Mouse (Mus musculus) G1E (cell line): ENCODE measurements at regions not wholly inside any gene's neighbourhood (a gene's known extent, or its start where the extent isn't known, plus 50 kb on each side); places are given as distances from the start of the nearest gene placed in this dataset.

ENCODE experiments used
- ATAC-seq: 2 replicates; pipeline ENCODE4 v1.8.0; 2016; ENCODE audit warnings: mild to moderate bottlenecking; ENCODE audit not compliant: insufficient number of reproducible peaks, poor library complexity, low FRiP score, severe bottlenecking; ENCODE audit errors: extremely low read depth
- DNase-seq: peaks from one replicate; pipeline ENCODE4 v3.0.0; 2012; ENCODE audit warnings: low spot score
- H3K27me3 ChIP-seq: 2 replicates; pipeline ENCODE4 v1.6.1; 2012; ENCODE audit warnings: mild to moderate bottlenecking, low read length, inconsistent platforms; ENCODE audit not compliant: insufficient read depth
- H3K36me3 ChIP-seq: replicated peaks from 2 replicates; pipeline ENCODE3; 2012; ENCODE audit warnings: mild to moderate bottlenecking, inconsistent platforms
- H3K4me1 ChIP-seq: 2 replicates; pipeline ENCODE4 v1.6.1; 2012; ENCODE audit warnings: low read depth, low read length, inconsistent platforms, mixed read lengths; ENCODE audit not compliant: insufficient read depth
- H3K4me3 ChIP-seq: 2 replicates; pipeline ENCODE4 v1.5.1; 2012; ENCODE audit warnings: low read depth, mild to moderate bottlenecking, inconsistent platforms, low read length, moderate library complexity, mixed read lengths
- H3K9me3 ChIP-seq: replicated peaks from 2 replicates; pipeline ENCODE4 v1.6.1; 2012; ENCODE audit warnings: inconsistent platforms
- CTCF ChIP-seq: IDR thresholded peaks from 2 replicates; pipeline ENCODE4 v1.5.1; 2012; ENCODE audit warnings: low read depth, low read length, inconsistent platforms, mixed read lengths
- GATA1 ChIP-seq: IDR thresholded peaks from 2 replicates; pipeline ENCODE4 v1.6.1; 2012; ENCODE audit warnings: borderline replicate concordance, low read length, inconsistent platforms, mixed read lengths
- GATA2 ChIP-seq: IDR thresholded peaks from 2 replicates; pipeline ENCODE4 v1.6.1; 2012; ENCODE audit warnings: low read depth, low read length, inconsistent platforms, borderline replicate concordance
- POLR2AphosphoS5 ChIP-seq: IDR thresholded peaks from 2 replicates; pipeline ENCODE4 v1.6.1; 2012; ENCODE audit warnings: low read depth, low read length, inconsistent platforms; ENCODE audit not compliant: insufficient replicate concordance
- TAL1 ChIP-seq: conservative IDR thresholded peaks from 2 replicates; pipeline ENCODE4 v1.6.1; 2012; ENCODE audit warnings: low read depth, low read length, inconsistent platforms, mixed read lengths

DNA sequence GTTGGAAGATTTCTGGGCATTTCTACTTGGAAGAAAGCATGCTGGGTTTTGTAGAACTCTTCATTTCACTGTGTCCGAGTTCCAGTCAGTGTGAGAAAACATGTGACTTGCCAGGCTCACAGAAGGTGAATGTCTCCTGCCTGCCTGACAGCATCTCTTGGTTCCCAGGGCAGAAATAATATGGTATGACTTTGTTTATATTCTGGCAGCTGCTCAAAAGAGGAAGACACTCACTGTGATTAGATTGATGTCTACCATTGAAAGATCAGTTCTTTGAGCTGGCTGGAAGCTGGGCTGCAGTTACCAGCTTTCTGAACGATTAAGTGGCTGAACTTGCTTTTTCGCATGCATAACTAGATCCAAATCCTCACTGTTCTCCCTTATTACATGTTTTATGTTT, 1199.4 kb downstream of the Slc22a22 start:
- ATAC-seq (no peak), DNase-seq (no peak)
- no peaks in the 10 kb centered on the region for H3K9me3 ChIP-seq
- no peak overlapping the region for H3K4me3 ChIP-seq
- no peaks in the 10 kb centered on the region for H3K36me3 ChIP-seq
- no peaks in the 10 kb centered on the region for H3K4me1 ChIP-seq
- TF ChIP-seq GATA1: no peak
- no peak for TF ChIP-seq TAL1
- TF ChIP-seq POLR2AphosphoS5: no peak
- no peak for TF ChIP-seq CTCF
- TF ChIP-seq GATA2: no peak
- H3K27me3 ChIP-seq: no peaks in the 10 kb centered on the region

DNA sequence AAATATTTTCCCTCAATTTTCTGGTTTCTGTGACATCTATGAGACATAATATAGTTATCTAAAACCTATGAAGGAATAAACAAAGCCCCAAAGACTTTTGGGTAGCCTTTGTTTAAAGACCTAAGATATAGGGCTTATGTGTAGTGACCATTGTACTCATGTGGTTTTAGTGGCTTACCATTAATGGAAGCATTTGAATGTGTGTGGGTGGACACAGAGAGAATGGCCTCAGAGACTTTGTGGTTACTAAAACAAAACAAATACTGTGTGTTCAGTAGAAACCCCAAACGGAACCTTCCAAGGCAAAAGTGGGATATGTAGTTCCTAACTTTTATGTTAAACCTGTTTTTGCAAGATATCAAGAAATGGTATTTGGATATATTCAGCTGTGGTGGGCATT, 1228.7 kb downstream of the Slc22a22 start:
- Histone ChIP-seq H3K27me3 (no peaks in the 10 kb centered on the region), H3K4me1 (no peaks in the 10 kb centered on the region), H3K36me3 (no peaks in the 10 kb centered on the region), H3K9me3 (no peaks in the 10 kb centered on the region), H3K4me3 (no peak overlapping the region)
- ATAC-seq (no peak), DNase-seq (no peak)
- TF ChIP-seq GATA1 (no peak), TAL1 (no peak), GATA2 (no peak), CTCF (no peak), POLR2AphosphoS5 (no peak)

DNA sequence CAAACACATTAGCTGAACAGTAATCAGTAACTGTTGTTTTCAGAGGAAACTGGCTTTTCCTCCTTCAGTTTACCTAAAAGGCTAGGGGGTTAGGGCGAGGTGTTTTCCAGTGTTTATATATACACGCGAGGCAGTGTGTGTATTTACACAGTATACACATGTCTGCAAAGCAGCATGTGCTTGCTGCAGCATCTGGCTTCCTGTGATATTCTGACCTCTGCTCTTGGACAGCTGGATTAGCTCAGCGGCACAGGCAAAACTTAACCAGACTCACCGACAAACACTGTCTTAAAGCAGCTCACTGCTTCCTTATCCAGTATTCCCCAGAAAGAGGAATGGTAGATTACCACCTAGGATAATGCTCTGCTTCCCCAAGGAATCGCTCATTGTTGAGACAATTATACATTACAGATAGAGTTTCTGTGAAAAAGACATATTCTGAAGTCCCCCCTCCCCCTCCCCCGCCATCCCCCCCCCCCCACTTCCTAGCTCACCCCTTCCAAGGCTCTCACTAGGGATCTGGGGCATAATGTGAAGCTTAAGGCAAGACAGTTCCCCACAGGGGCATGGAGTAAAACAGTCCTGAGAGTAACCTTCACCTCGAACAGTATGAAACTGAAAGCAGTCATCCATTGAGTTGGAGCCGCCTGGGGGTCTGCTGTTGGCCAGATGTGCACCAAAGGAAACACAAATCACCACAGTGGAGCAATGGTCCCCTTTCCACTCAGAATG, 1233.3 kb downstream of the Slc22a22 start:
- no peak for DNase-seq
- TF ChIP-seq GATA2 (no peak), TAL1 (no peak), CTCF (no peak), POLR2AphosphoS5 (no peak), GATA1 (no peak)
- no peaks in the 10 kb centered on the region for H3K36me3 ChIP-seq
- no peaks in the 10 kb centered on the region for H3K9me3 ChIP-seq
- H3K27me3 ChIP-seq: no peaks in the 10 kb centered on the region
- H3K4me3 ChIP-seq: no peak overlapping the region
- H3K4me1 ChIP-seq: no peaks in the 10 kb centered on the region
- ATAC-seq: no peak

DNA sequence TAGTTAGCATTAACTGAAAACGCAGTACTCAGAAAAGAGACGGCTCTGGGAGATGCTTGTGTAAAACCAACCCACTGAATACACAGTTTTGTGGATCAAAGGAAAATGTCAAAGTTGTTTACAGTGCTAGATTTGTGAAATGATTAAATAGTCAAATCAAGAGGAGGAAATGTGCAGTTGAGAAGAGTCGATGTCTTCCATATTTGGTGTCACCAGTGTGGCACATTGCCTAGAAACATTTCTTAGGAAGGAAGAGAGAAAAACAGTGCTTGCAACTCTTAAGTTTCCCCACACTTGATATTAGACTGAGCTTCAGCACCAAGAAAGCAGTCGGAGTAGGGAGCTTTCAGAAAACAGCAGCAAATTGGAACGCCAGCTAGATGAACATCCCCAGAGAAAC, 1274.9 kb downstream of the Slc22a22 start:
- H3K9me3 ChIP-seq: no peaks in the 10 kb centered on the region
- no peaks in the 10 kb centered on the region; the same call in 1 of the 2 replicates for H3K27me3 ChIP-seq
- TF ChIP-seq GATA2: no peak
- TF ChIP-seq POLR2AphosphoS5: no peak
- TF ChIP-seq CTCF: no peak
- TF ChIP-seq TAL1: no peak
- no peak for TF ChIP-seq GATA1
- H3K4me1 ChIP-seq: no peaks in the 10 kb centered on the region
- no peaks in the 10 kb centered on the region for H3K36me3 ChIP-seq
- ATAC-seq: no peak
- no peak overlapping the region for H3K4me3 ChIP-seq
- DNase-seq: no peak

DNA sequence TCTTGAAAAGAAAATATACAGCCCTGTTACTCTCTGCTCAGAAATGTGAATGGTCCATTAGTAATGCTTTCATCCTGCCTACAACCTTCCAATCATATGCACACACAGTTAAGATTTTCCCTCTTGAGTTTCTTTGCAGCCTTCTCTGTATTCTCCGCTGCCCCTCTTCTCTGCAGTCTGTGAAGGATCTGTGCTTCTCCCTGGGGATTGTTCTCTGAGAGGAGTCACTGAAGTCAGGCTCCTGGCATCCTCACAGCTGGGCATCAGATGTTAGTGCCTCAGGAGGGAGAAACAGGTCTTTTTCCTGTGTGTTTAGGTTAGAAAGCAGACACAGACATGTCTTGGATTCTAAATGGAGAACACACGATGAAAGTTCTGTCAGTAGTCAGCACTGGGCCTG, 1278.1 kb downstream of the Slc22a22 start:
- TF ChIP-seq GATA2 (no peak), CTCF (no peak)
- no peaks in the 10 kb centered on the region; the same call in 1 of the 2 replicates for H3K27me3 ChIP-seq
- ATAC-seq (no peak), DNase-seq (no peak)
- H3K9me3 ChIP-seq: no peaks in the 10 kb centered on the region
- no peaks in the 10 kb centered on the region for H3K4me1 ChIP-seq
- no peaks in the 10 kb centered on the region for H3K36me3 ChIP-seq
- H3K4me3 ChIP-seq: no peak overlapping the region

DNA sequence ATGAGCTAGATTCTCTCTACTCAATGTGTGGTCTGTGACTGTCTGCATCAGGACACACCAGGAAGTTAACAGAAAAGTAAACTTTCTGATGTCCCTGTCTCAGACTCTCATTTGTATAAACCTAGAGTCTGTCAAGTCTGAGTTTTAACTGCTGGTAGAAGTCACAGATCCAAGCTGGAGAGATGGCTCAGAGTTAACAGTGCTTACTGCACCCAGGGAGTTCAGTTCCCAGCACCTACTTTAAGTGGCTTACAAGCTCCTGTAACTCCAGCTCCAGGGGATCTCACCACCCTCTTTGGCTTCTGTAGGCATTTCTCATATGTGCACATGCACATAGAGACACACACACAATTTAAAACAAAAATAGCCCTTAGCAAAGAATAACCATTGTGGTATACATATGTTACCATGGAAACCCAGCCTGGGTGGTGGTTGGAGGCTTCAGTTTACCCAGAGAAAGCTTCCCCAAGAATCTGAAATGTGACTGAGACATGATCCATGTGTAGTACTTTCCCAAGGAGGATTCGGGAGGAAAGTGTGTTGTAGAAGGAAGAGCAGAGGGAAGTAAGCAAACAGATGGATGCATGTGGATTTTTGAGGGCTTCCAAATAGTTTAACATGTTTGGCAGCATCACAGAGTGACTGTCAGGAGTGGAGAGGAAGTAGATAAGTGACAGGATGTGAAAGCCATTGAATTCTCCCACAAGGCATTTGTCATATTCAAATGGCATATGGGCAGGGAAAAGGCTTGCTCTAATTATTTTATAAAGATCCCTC, 1279.8 kb downstream of the Slc22a22 start:
- DNase-seq (no peak), ATAC-seq (no peak)
- Histone ChIP-seq H3K36me3 (no peaks in the 10 kb centered on the region), H3K4me3 (no peak overlapping the region), H3K4me1 (no peaks in the 10 kb centered on the region), H3K9me3 (no peaks in the 10 kb centered on the region), H3K27me3 (no peaks in the 10 kb centered on the region; the same call in 1 of the 2 replicates)
- TF ChIP-seq TAL1: no peak
